Comparison of ENCODE assay signal across 29 mouse cellular contexts in genomic region chr17:66779026-66779425, GRCm38 (mm10).
A peak's percentile ranks its signal among the peaks of the same experiment; 100 is the strongest.
DNase-seq lines count a peak whose midpoint lies in the region; ATAC-seq lines count a peak whose summit lies in the region.
"Had no signal": no experiment of that assay in that cellular context is flagged by ENCODE, and none has a peak within 500 bp of the region (broad histone marks: within the 10 kb centered on the region; RNA-seq: fewer than 3 reads in every experiment).

No protein-coding gene starts in this region.

- intact Hi-C loops in left cerebral cortex, postnatal 36 days (cut with DNase I), result no loop called here

- no peaks in the 10 kb centered on the region for H3K36me3 ChIP-seq in midbrain, embryonic 10.5 days
- H3K36me3 ChIP-seq in midbrain, embryonic 16.5 days (ENCODE audit: control insufficient read depth, insufficient read depth, low read length), result no peaks in the 10 kb centered on the region
- no peaks in the 10 kb centered on the region for H3K36me3 ChIP-seq in limb, embryonic 11.5 days (ENCODE audit: control insufficient read depth, insufficient read depth, low read length)
- H3K36me3 ChIP-seq: embryonic facial prominence, embryonic 12.5 days; hindbrain, embryonic 13.5 days had no signal

- whole genome bisulfite sequencing in midbrain, embryonic 10.5 days, result 76% methylated on average over 1 of the region's 1 CpGs
- 91% methylated on average over 1 of the region's 1 CpGs for WGBS in midbrain, embryonic 16.5 days
- 47% methylated on average over 1 of the region's 1 CpGs for WGBS in large intestine, adult 2 months
- WGBS in limb, embryonic 11.5 days, result 76% methylated on average over 1 of the region's 1 CpGs

- peak; percentile 36 for DNase-seq in heart, adult 11 months
- no peak for DNase-seq in heart, adult 9 months (ENCODE audit: low spot score in 2 of 2)
- peak; percentile 6 for DNase-seq in midbrain, embryonic 10.5 days (ENCODE audit: low spot score)
- DNase-seq in large intestine, adult 2 months (ENCODE audit: low read depth, low spot score), result peak; percentile 40
- DNase-seq in limb, embryonic 11.5 days (ENCODE audit: low spot score), result no peak
- no peak for DNase-seq in left cerebral cortex, postnatal 36 days (ENCODE audit: low spot score in 2 of 2)
- DNase-seq: B cell, adult 2 months; cerebellum, adult 11 months; cerebellum, adult 9-10 months; cerebellum, postnatal 36 days; gastrocnemius, postnatal 14 days; heart, postnatal 36 days; kidney, postnatal 25 days; liver; lung, adult 2 months; lung, postnatal 10 days; thymus, adult 2 months; thymus, postnatal 4 days had no signal

- H3K9me3 ChIP-seq in midbrain, embryonic 10.5 days (replicated peaks), result no peaks in the 10 kb centered on the region
- H3K9me3 ChIP-seq in midbrain, embryonic 16.5 days (replicated peaks; ENCODE audit: control insufficient read depth, low read length, poor library complexity, severe bottlenecking), result no peaks in the 10 kb centered on the region
- no peaks in the 10 kb centered on the region for H3K9me3 ChIP-seq in limb, embryonic 11.5 days (ENCODE audit: control insufficient read depth, low read length)
- H3K9me3 ChIP-seq: embryonic facial prominence, embryonic 12.5 days; hindbrain, embryonic 13.5 days had no signal

- H3K27ac ChIP-seq in midbrain, embryonic 10.5 days (replicated peaks), result no peak overlapping the region
- H3K27ac ChIP-seq in midbrain, embryonic 16.5 days (ENCODE audit: low read length), result no peak overlapping the region
- H3K27ac ChIP-seq in limb, embryonic 11.5 days (replicated peaks; ENCODE audit: low read depth, low read length), result 0 out of 2 replicates have a peak overlapping the region, but pooled peaks have one; percentile 30
- H3K27ac ChIP-seq: embryonic facial prominence, embryonic 12.5 days; hindbrain, embryonic 13.5 days; layer of hippocampus, adult 2 months; left cerebral cortex, adult 2 months; liver, embryonic 14.5 days; macrophage had no signal

- H3K4me1 ChIP-seq in midbrain, embryonic 10.5 days, result 0 out of 2 replicates have a peak, but pooled peaks cover 6% of the 10 kb centered on the region
- no peaks in the 10 kb centered on the region; the same call in 1 of the 2 replicates for H3K4me1 ChIP-seq in midbrain, embryonic 16.5 days (ENCODE audit: control insufficient read depth, insufficient read depth, low read length)
- 0 out of 2 replicates have a peak, but pooled peaks cover 3% of the 10 kb centered on the region for H3K4me1 ChIP-seq in limb, embryonic 11.5 days (ENCODE audit: control insufficient read depth, insufficient read depth, low read length)
- H3K4me1 ChIP-seq: embryonic facial prominence, embryonic 12.5 days had no signal

- no peak overlapping the region for H3K4me2 ChIP-seq in midbrain, embryonic 16.5 days (ENCODE audit: low read length)
- H3K4me2 ChIP-seq in limb, embryonic 11.5 days (ENCODE audit: low read depth, severe bottlenecking), result no peak overlapping the region
- H3K4me2 ChIP-seq: embryonic facial prominence, embryonic 12.5 days; heart, embryonic 11.5 days; hindbrain, embryonic 13.5 days had no signal

- H3K4me3 ChIP-seq in midbrain, embryonic 10.5 days, result no peak overlapping the region
- H3K4me3 ChIP-seq in midbrain, embryonic 16.5 days (ENCODE audit: low read depth, low read length), result no peak overlapping the region
- no peak overlapping the region for H3K4me3 ChIP-seq in limb, embryonic 11.5 days (ENCODE audit: low read depth, low read length)
- H3K4me3 ChIP-seq: embryonic facial prominence, embryonic 12.5 days; hindbrain, embryonic 13.5 days; layer of hippocampus, adult 2 months; left cerebral cortex, adult 2 months had no signal

- H3K27me3 ChIP-seq in midbrain, embryonic 10.5 days (ENCODE audit: low read depth, poor library complexity, severe bottlenecking), result no peaks in the 10 kb centered on the region
- no peaks in the 10 kb centered on the region for H3K27me3 ChIP-seq in midbrain, embryonic 16.5 days (ENCODE audit: control insufficient read depth, insufficient read depth, low read depth, low read length)
- H3K27me3 ChIP-seq in limb, embryonic 11.5 days (ENCODE audit: control insufficient read depth, insufficient read depth, low read length), result no peaks in the 10 kb centered on the region
- H3K27me3 ChIP-seq: embryonic facial prominence, embryonic 12.5 days; hindbrain, embryonic 13.5 days had no signal

- no peak overlapping the region for H3K9ac ChIP-seq in midbrain, embryonic 16.5 days (ENCODE audit: low read depth, low read length)
- no peak overlapping the region for H3K9ac ChIP-seq in limb, embryonic 11.5 days (ENCODE audit: low read length)
- H3K9ac ChIP-seq: embryonic facial prominence, embryonic 12.5 days; hindbrain, embryonic 13.5 days; liver, embryonic 14.5 days had no signal

- no peak for ATAC-seq in midbrain, embryonic 16.5 days
- ATAC-seq in limb, embryonic 11.5 days (ENCODE audit: insufficient number of reproducible peaks, low FRiP score, low TSS enrichment, low read depth), result no peak
- ATAC-seq: activated CD4-positive, CD25-positive, alpha-beta regulatory T cell, adult 4 months; forebrain, embryonic 14.5 days; intestine, embryonic 16.5 days had no signal

Comparison
In these comparisons a context has a peak if more than half of its experiments do, and no peak if none do; other contexts are left out.
1. DNase-seq: peak in heart, adult 11 months (single experiment), midbrain, embryonic 10.5 days (single experiment) and large intestine, adult 2 months (single experiment); none in heart, adult 9 months (0 of 2), limb, embryonic 11.5 days (single experiment) and left cerebral cortex, postnatal 36 days (0 of 2).